Mouse (Mus musculus) CD4-positive, CD25-positive, alpha-beta regulatory T cell (primary cell): ENCODE data around the gene Arl2bp. TPM values are rescaled to one million over a fixed set of nuclear protein-coding genes. Genes with fewer than 3 reads are reported as not detected.

Experiments used
- polyA plus RNA-seq: library from polyadenylated mRNA; unstranded; fragments of 100-300 nt; shearing (Covaris generic); gene quantifications from one replicate; pipeline ENCODE4 v1.2.1, GENCODE M21; 2017

The Arl2bp gene
- 191 TPM for polyA plus RNA-seq

DNA sequence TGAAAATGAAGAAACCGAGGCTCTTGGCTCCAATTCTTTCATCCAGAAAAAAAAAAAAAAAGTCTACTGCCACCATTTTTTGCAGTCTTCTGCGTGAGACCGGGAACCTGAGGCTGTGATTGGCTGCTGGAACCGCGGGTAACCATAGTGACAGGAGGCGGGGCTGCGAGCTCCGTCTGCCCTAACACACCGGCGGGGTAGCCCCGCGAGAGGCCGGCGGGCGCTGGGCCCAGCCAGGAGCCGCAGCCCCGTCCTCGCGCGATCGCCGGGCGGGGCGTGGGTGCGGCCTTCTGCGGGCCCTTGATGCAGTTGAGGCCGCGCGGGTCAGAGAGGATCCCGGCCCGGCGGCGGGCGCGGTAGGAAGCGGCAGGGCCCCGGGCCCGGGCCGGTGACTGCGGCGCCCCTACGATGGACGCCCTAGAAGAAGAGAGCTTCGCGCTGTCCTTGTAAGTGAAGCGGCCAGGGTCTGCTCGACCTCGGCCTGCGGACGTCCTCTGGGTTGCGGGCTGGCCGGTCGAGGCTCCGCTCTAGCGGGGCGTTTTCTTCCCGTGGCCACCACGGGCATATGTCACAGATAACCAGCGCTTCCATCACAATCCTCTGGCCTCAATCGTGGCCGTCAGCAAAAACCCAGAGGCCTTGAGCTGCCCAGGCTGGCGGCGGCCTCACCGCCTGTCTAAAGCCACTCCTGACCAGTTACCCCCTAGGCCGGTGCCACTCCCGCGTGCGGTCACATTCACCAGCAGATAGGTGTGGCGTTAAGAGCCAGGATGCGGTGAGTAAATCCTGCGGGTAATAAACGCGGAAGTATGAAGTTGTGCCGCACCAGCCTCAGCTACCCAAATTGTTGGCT is at the start of gene Arl2bp:
TSS of gene Arl2bp (plus strand) at position 145 of the 853 bp plus-strand sequence.

DNA sequence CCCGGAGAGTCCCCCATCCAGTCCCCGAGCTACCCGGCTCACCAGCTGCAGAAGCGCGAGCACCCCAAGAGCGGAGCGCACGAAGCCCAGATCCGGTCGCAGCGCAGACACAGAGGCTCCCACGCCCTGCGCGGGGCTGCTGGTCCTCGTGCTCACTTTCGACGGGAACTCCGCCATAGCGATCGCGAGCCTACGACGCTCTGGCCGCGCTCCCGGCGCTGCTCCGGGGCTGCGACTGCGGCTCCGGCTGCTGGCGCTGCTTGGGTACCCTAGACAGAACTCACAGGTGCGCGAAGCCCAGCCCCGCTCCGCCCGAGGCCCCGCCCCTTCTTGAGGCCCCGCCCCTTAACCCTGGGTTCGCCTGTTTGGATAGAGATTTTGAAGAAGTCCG is 29.6 kb downstream of the Arl2bp start, which contains the start of gene Pllp:
TSS of gene Pllp (minus strand) at position 285 of the 391 bp plus-strand sequence.

Other genes starting within 250 kb of the Arl2bp start
- gene Nlrc5, start 232.2 kb upstream of the Arl2bp start, polyA plus RNA-seq: 220 TPM
- 1.4 TPM for gene Cpne2, start 133.6 kb upstream of the Arl2bp start, polyA plus RNA-seq
- 61.6 TPM for gene Rspry1, start 64.7 kb upstream of the Arl2bp start, polyA plus RNA-seq
- gene Fam192a, start 64.6 kb upstream of the Arl2bp start, polyA plus RNA-seq: 82.1 TPM
- not detected for gene Pllp, start 29.7 kb downstream of the Arl2bp start, polyA plus RNA-seq
- not detected for gene Ccl22, start 79.0 kb downstream of the Arl2bp start, polyA plus RNA-seq
- 0.31 TPM for gene Cx3cl1, start 105.4 kb downstream of the Arl2bp start, polyA plus RNA-seq
- not detected for gene Ccl17, start 143.9 kb downstream of the Arl2bp start, polyA plus RNA-seq
- gene Coq9, start 171.7 kb downstream of the Arl2bp start, polyA plus RNA-seq: 66.1 TPM
- 91.4 TPM for gene Ciapin1, start 171.8 kb downstream of the Arl2bp start, polyA plus RNA-seq
- gene Polr2c, start 190.8 kb downstream of the Arl2bp start, polyA plus RNA-seq: 105 TPM
- gene Dok4, start 209.7 kb downstream of the Arl2bp start, polyA plus RNA-seq: 3.1 TPM